Mouse (Mus musculus): ENCODE measurements around the gene Kif6. TPM values are rescaled to one million over a fixed set of nuclear protein-coding genes. Genes with fewer than 3 reads are reported as not detected.

Gene Kif6
- polyA plus RNA-seq, 1 experiment from 2014 or later: 3.1 TPM

DNA sequence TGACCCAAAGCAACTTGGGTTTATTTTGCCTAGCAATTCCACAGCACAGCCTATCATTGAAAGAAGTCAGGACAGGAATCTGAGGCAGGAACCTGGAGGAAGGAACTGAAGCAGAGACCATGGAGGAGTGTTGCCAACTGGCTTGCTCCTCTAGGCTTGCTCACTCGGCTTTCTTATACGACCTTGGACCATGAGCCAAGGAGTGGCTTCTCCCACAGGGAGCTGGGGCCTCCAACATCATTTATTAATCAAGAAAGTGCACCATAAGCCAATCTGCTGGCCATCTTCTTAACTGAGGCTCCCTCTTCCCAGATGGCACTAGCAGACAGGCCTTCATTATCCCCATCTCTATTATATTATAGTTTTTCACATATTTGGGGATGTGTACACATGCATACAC lies 119.8 kb downstream of the Kif6 start:
- no peak overlapping the region for H3K4me3 ChIP-seq (ENCODE audit: low read depth, low read length)
- H3K27me3 ChIP-seq (ENCODE audit: control insufficient read depth, insufficient read depth, low read length): no peaks in the 10 kb centered on the region
- no peak for DNase-seq (ENCODE audit: low spot score)
- H3K9me3 ChIP-seq (ENCODE audit: control insufficient read depth, low read length): no peaks in the 10 kb centered on the region
- ATAC-seq (replicated peaks; ENCODE audit: low FRiP score): no peak
- no peak overlapping the region for H3K4me2 ChIP-seq (ENCODE audit: low read depth, low read length, severe bottlenecking)
- no peaks in the 10 kb centered on the region for H3K4me1 ChIP-seq (replicated peaks; ENCODE audit: control insufficient read depth, insufficient read depth, low read length)
- H3K36me3 ChIP-seq (ENCODE audit: control insufficient read depth, insufficient read depth, low read length): no peaks in the 10 kb centered on the region
- no peak overlapping the region for H3K27ac ChIP-seq (ENCODE audit: low read depth, low read length)
- H3K9ac ChIP-seq (ENCODE audit: low read length): no peak overlapping the region
- 90% methylated on average over 2 of the region's 2 CpGs for WGBS

GRCm38 (mm10) chr17:49736364-49736763 lies 121.4 kb downstream of the Kif6 start:
- H3K4me3 ChIP-seq (ENCODE audit: low read depth, low read length): no peak overlapping the region
- ATAC-seq (replicated peaks; ENCODE audit: low FRiP score) (no peak), DNase-seq (ENCODE audit: low spot score) (no peak)
- no peak overlapping the region for H3K4me2 ChIP-seq (ENCODE audit: low read depth, low read length, severe bottlenecking)
- WGBS: 77% methylated on average over 3 of the region's 3 CpGs
- no peaks in the 10 kb centered on the region for H3K4me1 ChIP-seq (replicated peaks; ENCODE audit: control insufficient read depth, insufficient read depth, low read length)
- H3K27ac ChIP-seq (ENCODE audit: low read depth, low read length): no peak overlapping the region
- no peaks in the 10 kb centered on the region for H3K9me3 ChIP-seq (ENCODE audit: control insufficient read depth, low read length)
- no peak overlapping the region for H3K9ac ChIP-seq (ENCODE audit: low read length)
- H3K36me3 ChIP-seq (ENCODE audit: control insufficient read depth, insufficient read depth, low read length): no peaks in the 10 kb centered on the region
- no peaks in the 10 kb centered on the region for H3K27me3 ChIP-seq (ENCODE audit: control insufficient read depth, insufficient read depth, low read length)

DNA sequence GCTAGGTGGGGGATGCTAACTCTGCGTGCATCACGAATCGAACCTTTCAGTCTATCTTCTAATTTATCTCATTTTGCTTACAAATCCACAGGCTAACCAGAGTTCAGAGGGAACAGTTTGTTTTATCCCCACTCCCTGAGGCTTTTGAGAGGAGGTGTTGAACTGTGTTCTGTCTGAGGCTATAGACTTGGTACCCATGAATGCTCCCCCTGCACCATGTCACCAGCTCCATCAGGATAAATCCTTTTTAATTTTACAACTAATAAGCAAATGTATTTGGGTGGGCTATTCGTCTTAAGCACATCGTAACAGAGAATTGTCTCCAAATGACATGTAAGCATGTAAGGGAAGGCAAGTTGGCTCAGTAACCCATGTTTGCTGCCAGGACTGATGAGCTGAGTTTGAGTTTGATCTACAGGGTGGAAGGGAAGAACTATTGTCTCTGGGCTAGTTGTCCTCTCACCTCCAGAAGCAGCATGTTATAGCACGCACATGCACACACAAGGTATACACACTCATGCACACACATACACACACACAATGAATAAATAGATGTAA lies 122.4 kb downstream of the Kif6 start:
- H3K27me3 ChIP-seq (ENCODE audit: control insufficient read depth, insufficient read depth, low read length): no peaks in the 10 kb centered on the region
- H3K4me2 ChIP-seq (ENCODE audit: low read depth, low read length, severe bottlenecking): no peak overlapping the region
- WGBS: 95% methylated on average over 6 of the region's 6 CpGs
- no peak for ATAC-seq (replicated peaks; ENCODE audit: low FRiP score)
- no peaks in the 10 kb centered on the region for H3K4me1 ChIP-seq (replicated peaks; ENCODE audit: control insufficient read depth, insufficient read depth, low read length)
- H3K4me3 ChIP-seq (ENCODE audit: low read depth, low read length): no peak overlapping the region
- no peaks in the 10 kb centered on the region for H3K9me3 ChIP-seq (ENCODE audit: control insufficient read depth, low read length)
- no peak overlapping the region for H3K27ac ChIP-seq (ENCODE audit: low read depth, low read length)
- no peaks in the 10 kb centered on the region for H3K36me3 ChIP-seq (ENCODE audit: control insufficient read depth, insufficient read depth, low read length)
- H3K9ac ChIP-seq (ENCODE audit: low read length): no peak overlapping the region
- DNase-seq (ENCODE audit: low spot score): no peak

DNA sequence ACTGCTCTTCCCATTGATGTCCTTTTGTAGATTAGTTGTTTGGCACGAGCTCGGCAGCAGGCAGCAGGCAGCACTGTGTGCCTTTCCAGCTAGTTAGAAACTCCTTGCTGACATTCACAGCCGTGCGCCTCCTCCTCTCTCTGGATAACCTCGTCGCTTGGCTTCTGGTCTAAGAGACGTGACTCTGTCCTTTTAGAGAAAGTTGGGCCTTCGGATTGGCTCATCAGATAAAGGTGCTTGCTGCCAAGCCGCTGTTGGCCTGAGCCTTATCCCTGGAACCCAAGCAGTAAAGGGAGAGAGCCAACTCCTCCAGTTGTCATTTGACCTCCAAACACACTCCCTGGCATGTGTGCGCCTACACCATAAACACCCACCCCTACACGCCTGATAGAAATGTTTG lies 123.4 kb downstream of the Kif6 start:
- H3K27me3 ChIP-seq (ENCODE audit: control insufficient read depth, insufficient read depth, low read length): no peaks in the 10 kb centered on the region
- ATAC-seq (replicated peaks; ENCODE audit: low FRiP score) (no peak), DNase-seq (ENCODE audit: low spot score) (no peak)
- H3K4me2 ChIP-seq (ENCODE audit: low read depth, low read length, severe bottlenecking): no peak overlapping the region
- H3K27ac ChIP-seq (ENCODE audit: low read depth, low read length): no peak overlapping the region
- H3K4me3 ChIP-seq (ENCODE audit: low read depth, low read length): no peak overlapping the region
- 87% methylated on average over 11 of the region's 11 CpGs for WGBS
- H3K36me3 ChIP-seq (ENCODE audit: control insufficient read depth, insufficient read depth, low read length): no peaks in the 10 kb centered on the region
- H3K9me3 ChIP-seq (ENCODE audit: control insufficient read depth, low read length): no peaks in the 10 kb centered on the region
- H3K9ac ChIP-seq (ENCODE audit: low read length): no peak overlapping the region
- no peaks in the 10 kb centered on the region for H3K4me1 ChIP-seq (replicated peaks; ENCODE audit: control insufficient read depth, insufficient read depth, low read length)

GRCm38 (mm10) chr17:49739896-49740679 lies 125.2 kb downstream of the Kif6 start:
- H3K9me3 ChIP-seq (ENCODE audit: control insufficient read depth, low read length): no peaks in the 10 kb centered on the region
- H3K27ac ChIP-seq (ENCODE audit: low read depth, low read length): no peak overlapping the region
- H3K9ac ChIP-seq (ENCODE audit: low read length): no peak overlapping the region
- no peak overlapping the region for H3K4me2 ChIP-seq (ENCODE audit: low read depth, low read length, severe bottlenecking)
- no peak for ATAC-seq (replicated peaks; ENCODE audit: low FRiP score)
- H3K27me3 ChIP-seq (ENCODE audit: control insufficient read depth, insufficient read depth, low read length): no peaks in the 10 kb centered on the region
- no peak for DNase-seq (ENCODE audit: low spot score)
- no peaks in the 10 kb centered on the region for H3K36me3 ChIP-seq (ENCODE audit: control insufficient read depth, insufficient read depth, low read length)
- 86% methylated on average over 9 of the region's 9 CpGs for WGBS
- H3K4me3 ChIP-seq (ENCODE audit: low read depth, low read length): no peak overlapping the region
- H3K4me1 ChIP-seq (replicated peaks; ENCODE audit: control insufficient read depth, insufficient read depth, low read length): no peaks in the 10 kb centered on the region

DNA sequence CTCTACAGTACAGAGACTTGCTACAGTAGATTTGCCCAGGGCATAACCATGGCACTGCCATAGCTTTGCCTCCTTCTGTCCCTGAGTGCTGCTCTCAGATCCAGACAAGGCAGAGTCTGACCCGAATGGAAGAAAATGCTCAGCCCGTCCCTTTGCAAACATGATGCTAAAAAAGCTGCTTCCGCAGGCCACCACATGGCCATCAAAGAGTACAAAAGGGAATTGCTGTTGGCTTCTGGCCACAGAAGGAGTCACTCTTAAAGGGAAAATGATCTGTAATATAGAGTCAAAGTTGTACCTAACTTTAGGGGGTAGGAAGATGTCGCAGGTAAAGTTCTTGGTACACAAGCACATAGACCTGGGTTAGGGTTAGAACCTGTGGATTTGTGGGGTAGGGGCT lies 126.2 kb downstream of the Kif6 start:
- DNase-seq (ENCODE audit: low spot score): no peak
- Histone ChIP-seq H3K27me3 (ENCODE audit: control insufficient read depth, insufficient read depth, low read length) (no peaks in the 10 kb centered on the region), H3K36me3 (ENCODE audit: control insufficient read depth, insufficient read depth, low read length) (no peaks in the 10 kb centered on the region), H3K9ac (ENCODE audit: low read length) (no peak overlapping the region), H3K4me1 (replicated peaks; ENCODE audit: control insufficient read depth, insufficient read depth, low read length) (no peaks in the 10 kb centered on the region), H3K27ac (ENCODE audit: low read depth, low read length) (no peak overlapping the region), H3K4me2 (ENCODE audit: low read depth, low read length, severe bottlenecking) (no peak overlapping the region), H3K4me3 (ENCODE audit: low read depth, low read length) (no peak overlapping the region), H3K9me3 (ENCODE audit: control insufficient read depth, low read length) (no peaks in the 10 kb centered on the region)
- no peak for ATAC-seq (replicated peaks; ENCODE audit: low FRiP score)
- WGBS: 93% methylated on average over 4 of the region's 4 CpGs

GRCm38 (mm10) chr17:49741927-49742326 lies 127.0 kb downstream of the Kif6 start:
- ATAC-seq (replicated peaks; ENCODE audit: low FRiP score) (no peak), DNase-seq (ENCODE audit: low spot score) (no peak)
- H3K4me3 ChIP-seq (ENCODE audit: low read depth, low read length): no peak overlapping the region
- H3K9ac ChIP-seq (ENCODE audit: low read length): no peak overlapping the region
- no peaks in the 10 kb centered on the region for H3K4me1 ChIP-seq (replicated peaks; ENCODE audit: control insufficient read depth, insufficient read depth, low read length)
- H3K27ac ChIP-seq (ENCODE audit: low read depth, low read length): no peak overlapping the region
- 81% methylated on average over 5 of the region's 5 CpGs for WGBS
- no peaks in the 10 kb centered on the region for H3K27me3 ChIP-seq (ENCODE audit: control insufficient read depth, insufficient read depth, low read length)
- no peaks in the 10 kb centered on the region for H3K36me3 ChIP-seq (ENCODE audit: control insufficient read depth, insufficient read depth, low read length)
- H3K4me2 ChIP-seq (ENCODE audit: low read depth, low read length, severe bottlenecking): no peak overlapping the region
- H3K9me3 ChIP-seq (ENCODE audit: control insufficient read depth, low read length): no peaks in the 10 kb centered on the region

- no peak; the same call in 1 of the 2 replicates for ATAC-seq (replicated peaks; ENCODE audit: low FRiP score)
- no peak for DNase-seq (ENCODE audit: low spot score)
- Histone ChIP-seq H3K4me3 (ENCODE audit: low read depth, low read length) (no peak overlapping the region), H3K9me3 (ENCODE audit: control insufficient read depth, low read length) (no peaks in the 10 kb centered on the region), H3K9ac (ENCODE audit: low read length) (no peak overlapping the region), H3K27me3 (ENCODE audit: control insufficient read depth, insufficient read depth, low read length) (no peaks in the 10 kb centered on the region), H3K4me1 (replicated peaks; ENCODE audit: control insufficient read depth, insufficient read depth, low read length) (no peaks in the 10 kb centered on the region), H3K27ac (ENCODE audit: low read depth, low read length) (no peak overlapping the region), H3K36me3 (ENCODE audit: control insufficient read depth, insufficient read depth, low read length) (no peaks in the 10 kb centered on the region), H3K4me2 (ENCODE audit: low read depth, low read length, severe bottlenecking) (no peak overlapping the region)
- WGBS: 50% methylated on average over 14 of the region's 14 CpGs
Measured at GRCm38 (mm10) chr17:49743580-49744463, 128.9 kb downstream of the Kif6 start.

Measured in forebrain, embryonic 11.5 days (tissue).